Mouse (Mus musculus) heart, embryonic 13.5 days (tissue): ENCODE data around the gene Cst9. TPM values are rescaled to one million over a fixed set of nuclear protein-coding genes. Genes with fewer than 3 reads are reported as not detected.

ENCODE experiments used
- ATAC-seq: fragments of 200-750 bp; cut with Nextera tagmentation; 2 replicates; pipeline ENCODE4 v1.8.0; 2017; ENCODE audit warnings: moderate TSS enrichment; ENCODE audit not compliant: insufficient number of reproducible peaks, low FRiP score, low TSS enrichment; ENCODE audit errors: extremely low read depth
- H3K27ac ChIP-seq: fragments of 300-500 bp; sonication (generic); replicated peaks from 2 replicates; pipeline ENCODE4 v1.5.1; 2015; ENCODE audit warnings: moderate library complexity, mild to moderate bottlenecking, inconsistent platforms
- H3K27me3 ChIP-seq: fragments of 300-500 bp; sonication (generic); replicated peaks from 2 replicates; pipeline ENCODE4 v1.6.1; 2015; ENCODE audit warnings: mild to moderate bottlenecking, inconsistent platforms
- H3K36me3 ChIP-seq: fragments of 300-500 bp; sonication (generic); 2 replicates; pipeline ENCODE4 v1.6.1; 2015; ENCODE audit warnings: mild to moderate bottlenecking, inconsistent platforms
- H3K4me1 ChIP-seq: fragments of 300-500 bp; sonication (generic); 2 replicates; pipeline ENCODE4 v1.6.1; 2015; ENCODE audit warnings: inconsistent platforms
- H3K4me2 ChIP-seq: fragments of 300-500 bp; sonication (generic); 2 replicates; pipeline ENCODE4 v1.6.1; 2015; ENCODE audit warnings: inconsistent platforms, mild to moderate bottlenecking, moderate library complexity
- H3K4me3 ChIP-seq: fragments of 300-500 bp; sonication (generic); 2 replicates; pipeline ENCODE4 v1.5.1; 2015; ENCODE audit warnings: moderate library complexity, mild to moderate bottlenecking, inconsistent platforms
- H3K9ac ChIP-seq: fragments of 300-500 bp; sonication (generic); 2 replicates; pipeline ENCODE4 v1.6.1; 2015; ENCODE audit warnings: inconsistent platforms, mild to moderate bottlenecking, moderate library complexity
- H3K9me3 ChIP-seq: fragments of 300-500 bp; sonication (generic); 2 replicates; pipeline ENCODE4 v1.6.1; 2016; ENCODE audit warnings: inconsistent platforms
- WGBS: fragments of 180-500 bp; shearing (Covaris S2); methylation state at CpG from one replicate; pipeline ENCODE4 v1.1.7; 2015; ENCODE audit warnings: mixed read lengths; 5-methylcytosine and 5-hydroxymethylcytosine counted together
- polyA plus RNA-seq: library from polyadenylated mRNA; unstranded; fragments of >200 nt; fragmentation: Nextera tagmentation; extraction: Ambion mirVana; gene quantifications from 2 replicates; pipeline ENCODE4 v1.2.1, GENCODE M21; 2015

Gene Cst9
- polyA plus RNA-seq: 3.3 and 3.9 TPM in 2 replicates

- no peaks in the 10 kb centered on the region for H3K4me1 ChIP-seq
- H3K9ac ChIP-seq: no peak within 1 kb of the TSS
- WGBS: 52% methylated on average over 4 of the region's 4 CpGs
- no peaks in the 10 kb centered on the region for H3K9me3 ChIP-seq
- H3K36me3 ChIP-seq: no peaks in the 10 kb centered on the region
- H3K4me3 ChIP-seq: no peak within 1 kb of the TSS
- ATAC-seq: no peak; the same call in 1 of the 2 replicates
- no peak within 1 kb of the TSS for H3K4me2 ChIP-seq
- H3K27me3 ChIP-seq: no peaks in the 10 kb centered on the region
- H3K27ac ChIP-seq: no peak within 1 kb of the TSS
Measured at GRCm38 (mm10) chr2:148834912-148835311, at the start of gene Cst9. Cst9 (plus strand) TSS chr2:148835147.

GRCm38 (mm10) chr2:148789142-148789541 lies 45.8 kb upstream of the Cst9 start, which contains the start of gene Cst12:
Cst12 (plus strand) TSS chr2:148789361.
- Histone ChIP-seq H3K4me1 (no peaks in the 10 kb centered on the region), H3K4me3 (no peak within 1 kb of the TSS), H3K27me3 (no peaks in the 10 kb centered on the region), H3K9me3 (peaks cover 5% of the 10 kb centered on the region; the same call in 1 of the 2 replicates), H3K36me3 (no peaks in the 10 kb centered on the region), H3K9ac (no peak within 1 kb of the TSS), H3K4me2 (no peak within 1 kb of the TSS), H3K27ac (no peak within 1 kb of the TSS)
- WGBS: 82% methylated on average over 6 of the region's 6 CpGs
- no peak for ATAC-seq

GRCm38 (mm10) chr2:148798485-148798884 lies 36.5 kb upstream of the Cst9 start, which contains the start of gene Cst8:
Cst8 (plus strand) TSS chr2:148798785.
- WGBS: 71% methylated on average over 1 of the region's 1 CpGs
- no peak for ATAC-seq
- H3K36me3 ChIP-seq: no peaks in the 10 kb centered on the region
- H3K9me3 ChIP-seq: no peaks in the 10 kb centered on the region
- no peak within 1 kb of the TSS for H3K4me2 ChIP-seq
- no peak within 1 kb of the TSS for H3K27ac ChIP-seq
- no peak within 1 kb of the TSS for H3K9ac ChIP-seq
- H3K27me3 ChIP-seq: no peaks in the 10 kb centered on the region
- H3K4me3 ChIP-seq: no peak within 1 kb of the TSS
- H3K4me1 ChIP-seq: peaks cover 17% of the 10 kb centered on the region

- H3K27me3 ChIP-seq: no peaks in the 10 kb centered on the region
- H3K9me3 ChIP-seq: no peaks in the 10 kb centered on the region
- ATAC-seq: no peak
- no peak overlapping the region for H3K4me2 ChIP-seq
- peaks cover 17% of the 10 kb centered on the region for H3K4me1 ChIP-seq
- no peak overlapping the region for H3K9ac ChIP-seq
- peak overlapping the region; percentile 66 for H3K27ac ChIP-seq
- WGBS: 34% methylated on average over 3 of the region's 3 CpGs
- no peak overlapping the region for H3K4me3 ChIP-seq
- H3K36me3 ChIP-seq: no peaks in the 10 kb centered on the region
Measured at GRCm38 (mm10) chr2:148801491-148801921, 33.4 kb upstream of the Cst9 start.

GRCm38 (mm10) chr2:148806696-148807095 lies 28.3 kb upstream of the Cst9 start:
- Histone ChIP-seq H3K9me3 (no peaks in the 10 kb centered on the region), H3K36me3 (no peaks in the 10 kb centered on the region), H3K27ac (no peak overlapping the region), H3K4me2 (no peak overlapping the region), H3K9ac (no peak overlapping the region), H3K27me3 (no peaks in the 10 kb centered on the region), H3K4me1 (peaks cover 1% of the 10 kb centered on the region), H3K4me3 (no peak overlapping the region)
- ATAC-seq: no peak
- WGBS: 71% methylated on average over 6 of the region's 6 CpGs

- H3K4me3 ChIP-seq: no peak within 1 kb of the TSS
- no peaks in the 10 kb centered on the region for H3K9me3 ChIP-seq
- no peak for ATAC-seq
- no peaks in the 10 kb centered on the region for H3K4me1 ChIP-seq
- H3K27ac ChIP-seq: no peak within 1 kb of the TSS
- H3K4me2 ChIP-seq: no peak within 1 kb of the TSS
- no peaks in the 10 kb centered on the region for H3K27me3 ChIP-seq
- H3K9ac ChIP-seq: no peak within 1 kb of the TSS
- H3K36me3 ChIP-seq: no peaks in the 10 kb centered on the region
Measured at GRCm38 (mm10) chr2:148819909-148820308, 15.0 kb upstream of the Cst9 start, which contains the start of gene Cst13. Cst13 (plus strand) TSS chr2:148820081.

- WGBS: 35% methylated on average over 1 of the region's 1 CpGs
- no peak for ATAC-seq
- no peaks in the 10 kb centered on the region for H3K27me3 ChIP-seq
Measured at GRCm38 (mm10) chr2:148825986-148826385, 9.0 kb upstream of the Cst9 start.

GRCm38 (mm10) chr2:148838075-148838777 lies 3.3 kb downstream of the Cst9 start:
- H3K27me3 ChIP-seq: no peaks in the 10 kb centered on the region
- no peaks in the 10 kb centered on the region for H3K4me1 ChIP-seq
- no peak overlapping the region for H3K27ac ChIP-seq
- H3K9me3 ChIP-seq: no peaks in the 10 kb centered on the region
- no peak overlapping the region for H3K4me3 ChIP-seq
- H3K36me3 ChIP-seq: no peaks in the 10 kb centered on the region
- 70% methylated on average over 5 of the region's 5 CpGs for WGBS
- no peak overlapping the region for H3K9ac ChIP-seq
- no peak overlapping the region for H3K4me2 ChIP-seq
- ATAC-seq: no peak

More at GRCm38 (mm10) chr2:148825986-148826385, 9.0 kb upstream of the Cst9 start:
- Histone ChIP-seq H3K4me3 (no peak overlapping the region), H3K9me3 (no peaks in the 10 kb centered on the region), H3K4me1 (no peaks in the 10 kb centered on the region), H3K27ac (no peak overlapping the region), H3K4me2 (no peak overlapping the region), H3K36me3 (no peaks in the 10 kb centered on the region), H3K9ac (no peak overlapping the region)

- Histone ChIP-seq H3K27ac (no peak overlapping the region), H3K9me3 (no peaks in the 10 kb centered on the region), H3K4me3 (no peak overlapping the region), H3K4me2 (no peak overlapping the region), H3K4me1 (no peaks in the 10 kb centered on the region), H3K27me3 (no peaks in the 10 kb centered on the region), H3K9ac (no peak overlapping the region), H3K36me3 (no peaks in the 10 kb centered on the region)
- ATAC-seq: no peak
- WGBS: 49% methylated on average over 2 of the region's 2 CpGs
Measured at GRCm38 (mm10) chr2:148839224-148839623, 4.3 kb downstream of the Cst9 start.

GRCm38 (mm10) chr2:148851116-148851906 lies 16.4 kb downstream of the Cst9 start:
- H3K4me3 ChIP-seq: no peak overlapping the region
- WGBS: 44% methylated on average over 8 of the region's 8 CpGs
- peaks cover 3% of the 10 kb centered on the region for H3K4me1 ChIP-seq
- H3K36me3 ChIP-seq: no peaks in the 10 kb centered on the region
- H3K9ac ChIP-seq: no peak overlapping the region
- no peaks in the 10 kb centered on the region for H3K27me3 ChIP-seq
- ATAC-seq: no peak
- no peak overlapping the region for H3K27ac ChIP-seq
- peaks cover 4% of the 10 kb centered on the region; the same call in 1 of the 2 replicates for H3K9me3 ChIP-seq
- H3K4me2 ChIP-seq: peak overlapping the region; percentile 51

- ATAC-seq: no peak
- peaks cover 19% of the 10 kb centered on the region for H3K4me1 ChIP-seq
- H3K36me3 ChIP-seq: no peaks in the 10 kb centered on the region
- WGBS: 30% methylated on average over 8 of the region's 8 CpGs
- H3K27me3 ChIP-seq: no peaks in the 10 kb centered on the region
- H3K9me3 ChIP-seq: peaks cover 4% of the 10 kb centered on the region; the same call in 1 of the 2 replicates
- no peak overlapping the region for H3K9ac ChIP-seq
- peak overlapping the region; percentile 49 for H3K4me2 ChIP-seq
- 0 out of 2 replicates have a peak overlapping the region, but pooled peaks have one; percentile 3 for H3K4me3 ChIP-seq
- peak overlapping the region; percentile 73 for H3K27ac ChIP-seq
Measured at GRCm38 (mm10) chr2:148856630-148857400, 21.9 kb downstream of the Cst9 start.
